Mouse (Mus musculus): ENCODE results near the gene Vsig10l.

The Vsig10l gene

GRCm38 (mm10) chr7:43454371-43454770, 8.6 kb upstream of the Vsig10l start:
- no peak for DNase-seq (ENCODE audit: extremely low spot score)

- DNase-seq (ENCODE audit: extremely low spot score): no peak
Observed at GRCm38 (mm10) chr7:43463976-43464375, 1.0 kb downstream of the Vsig10l start.

GRCm38 (mm10) chr7:43464864-43465343, 2.0 kb downstream of the Vsig10l start:
- no peak for DNase-seq (ENCODE audit: extremely low spot score)

GRCm38 (mm10) chr7:43465344-43466098, 2.6 kb downstream of the Vsig10l start:
- DNase-seq (ENCODE audit: extremely low spot score): peak; percentile 86

- peak; percentile 78 for DNase-seq (ENCODE audit: extremely low spot score)
Observed at GRCm38 (mm10) chr7:43466099-43466694, 3.2 kb downstream of the Vsig10l start.

- peak; percentile 56 for DNase-seq (ENCODE audit: extremely low spot score)
Observed at GRCm38 (mm10) chr7:43470373-43470772, 7.4 kb downstream of the Vsig10l start.

- DNase-seq (ENCODE audit: extremely low spot score): no peak
Observed at GRCm38 (mm10) chr7:43475706-43476105, 12.8 kb downstream of the Vsig10l start.

- peak; percentile 10 for DNase-seq (ENCODE audit: extremely low spot score)
Observed at GRCm38 (mm10) chr7:43476376-43476775, 13.4 kb downstream of the Vsig10l start.

GRCm38 (mm10) chr7:43481191-43481590, 18.2 kb downstream of the Vsig10l start:
- no peak for DNase-seq (ENCODE audit: extremely low spot score)

GRCm38 (mm10) chr7:43482090-43482716, 19.3 kb downstream of the Vsig10l start:
- no peak for DNase-seq (ENCODE audit: extremely low spot score)

- no peak for DNase-seq (ENCODE audit: extremely low spot score)
Observed at GRCm38 (mm10) chr7:43483236-43483635, 20.3 kb downstream of the Vsig10l start.

- no peak for DNase-seq (ENCODE audit: extremely low spot score)
Observed at GRCm38 (mm10) chr7:43488646-43489045, 25.7 kb downstream of the Vsig10l start.

GRCm38 (mm10) chr7:43489631-43490125, 26.7 kb downstream of the Vsig10l start, which contains the start of gene Iglon5:
Gene Iglon5 (minus strand): TSS chr7:43490075.
- DNase-seq (ENCODE audit: extremely low spot score): peak; percentile 30

GRCm38 (mm10) chr7:43490182-43490584, 27.2 kb downstream of the Vsig10l start:
- DNase-seq (ENCODE audit: extremely low spot score): peak; percentile 81

GRCm38 (mm10) chr7:43490861-43491260, 27.9 kb downstream of the Vsig10l start:
- no peak for DNase-seq (ENCODE audit: extremely low spot score)

- peak; percentile 31 for DNase-seq (ENCODE audit: extremely low spot score)
Observed at GRCm38 (mm10) chr7:43495343-43496021, 32.5 kb downstream of the Vsig10l start.

GRCm38 (mm10) chr7:43511707-43512478, 48.9 kb downstream of the Vsig10l start:
- DNase-seq (ENCODE audit: extremely low spot score): no peak

- no peak for DNase-seq (ENCODE audit: extremely low spot score)
Observed at GRCm38 (mm10) chr7:43512519-43512918, 49.6 kb downstream of the Vsig10l start.

GRCm38 (mm10) chr7:43515076-43515475, 52.1 kb downstream of the Vsig10l start:
- no peak for DNase-seq (ENCODE audit: extremely low spot score)

- DNase-seq (ENCODE audit: extremely low spot score): no peak
Observed at GRCm38 (mm10) chr7:43518341-43518740, 55.4 kb downstream of the Vsig10l start.

Measured in embryo, embryonic 9.5 days (tissue).